Mouse (Mus musculus) neural tube, embryonic 13.5 days (tissue): ENCODE measurements around the gene Gm13287. TPM values are rescaled to one million over a fixed set of nuclear protein-coding genes. Genes with fewer than 3 reads are reported as not detected.
"Not testable (repeated sequence)": the region's sequence is repeated elsewhere in the genome, so short reads cannot be mapped to it uniquely, and the experiment has no call there.

ENCODE experiments used
- ATAC-seq: fragments of 200-750 bp; cut with Nextera tagmentation; 2 replicates; pipeline ENCODE4 v1.8.0; 2017; ENCODE audit warnings: low read depth, mild to moderate bottlenecking, moderate TSS enrichment, moderate library complexity
- H3K27ac ChIP-seq: fragments of 300-500 bp; sonication (generic); replicated peaks from 2 replicates; pipeline ENCODE4 v1.5.1; 2015; ENCODE audit warnings: moderate library complexity, mild to moderate bottlenecking, inconsistent platforms
- H3K27me3 ChIP-seq: fragments of 300-500 bp; sonication (generic); 2 replicates; pipeline ENCODE4 v1.6.1; 2015; ENCODE audit warnings: mild to moderate bottlenecking, inconsistent platforms
- H3K36me3 ChIP-seq: fragments of 300-500 bp; sonication (generic); 2 replicates; pipeline ENCODE4 v1.6.1; 2015; ENCODE audit warnings: mild to moderate bottlenecking, inconsistent platforms
- H3K4me1 ChIP-seq: fragments of 300-500 bp; sonication (generic); replicated peaks from 2 replicates; pipeline ENCODE4 v1.6.1; 2015; ENCODE audit warnings: inconsistent platforms
- H3K4me2 ChIP-seq: fragments of 300-500 bp; sonication (generic); 2 replicates; pipeline ENCODE4 v1.6.1; 2015; ENCODE audit warnings: inconsistent platforms, mild to moderate bottlenecking, moderate library complexity
- H3K4me3 ChIP-seq: fragments of 300-500 bp; sonication (generic); 2 replicates; pipeline ENCODE4 v1.5.1; 2015; ENCODE audit warnings: mild to moderate bottlenecking, inconsistent platforms
- H3K9ac ChIP-seq: fragments of 300-500 bp; sonication (generic); 2 replicates; pipeline ENCODE4 v1.6.1; 2015; ENCODE audit warnings: moderate library complexity, mild to moderate bottlenecking, inconsistent platforms
- H3K9me3 ChIP-seq: fragments of 300-500 bp; sonication (generic); 2 replicates; pipeline ENCODE4 v1.6.1; 2016; ENCODE audit warnings: inconsistent platforms
- WGBS: fragments of 180-500 bp; shearing (Covaris S2); methylation state at CpG from one replicate; pipeline ENCODE4 v1.1.7; 2015; 5-methylcytosine and 5-hydroxymethylcytosine counted together
- polyA plus RNA-seq: library from polyadenylated mRNA; unstranded; fragments of >200 nt; fragmentation: Nextera tagmentation; extraction: Ambion mirVana; gene quantifications from 2 replicates; pipeline ENCODE4 v1.2.1, GENCODE M21; 2015

Gene Gm13287
- polyA plus RNA-seq, 1 experiment from 2014 or later = not detected

- H3K27ac ChIP-seq, H3K27me3 ChIP-seq, H3K9ac ChIP-seq, H3K4me2 ChIP-seq, H3K9me3 ChIP-seq, H3K4me3 ChIP-seq, ATAC-seq, H3K36me3 ChIP-seq, H3K4me1 ChIP-seq: not testable (repeated sequence)
- no CpG with 5 or more reads among the region's 29 CpGs for WGBS
These were observed 23.5 kb upstream of the Gm13287 start, which contains the start of gene Gm13272 for GRCm38 (mm10) chr4:88779550-88779949. Gene Gm13272 (plus strand): TSS chr4:88779850.

GRCm38 (mm10) chr4:88780320-88780719 is 22.7 kb upstream of the Gm13287 start:
- not testable (repeated sequence) for ATAC-seq, H3K9me3 ChIP-seq, H3K9ac ChIP-seq, H3K4me3 ChIP-seq, H3K27ac ChIP-seq, H3K4me2 ChIP-seq, H3K27me3 ChIP-seq, H3K36me3 ChIP-seq, H3K4me1 ChIP-seq
- 46% methylated on average over 16 of the region's 18 CpGs for WGBS

GRCm38 (mm10) chr4:88781831-88782230 is 21.2 kb upstream of the Gm13287 start, which contains the start of gene Ifnz:
Gene Ifnz (plus strand): TSS chr4:88782131.
- not testable (repeated sequence) for H3K4me1 ChIP-seq, H3K9me3 ChIP-seq, ATAC-seq, H3K27me3 ChIP-seq, H3K36me3 ChIP-seq, H3K9ac ChIP-seq, H3K27ac ChIP-seq
- H3K4me3 ChIP-seq = peak within 1 kb of the TSS; percentile 19; the same call in 1 of the 2 replicates
- H3K4me2 ChIP-seq = peak within 1 kb of the TSS; percentile 41
- 19% methylated on average over 5 of the region's 7 CpGs for WGBS

- not testable (repeated sequence) for H3K4me1 ChIP-seq, H3K9ac ChIP-seq, ATAC-seq, H3K27ac ChIP-seq, H3K36me3 ChIP-seq, H3K9me3 ChIP-seq, H3K27me3 ChIP-seq
- Histone ChIP-seq H3K4me2 (peak overlapping the region; percentile 41), H3K4me3 (peak overlapping the region; percentile 19; the same call in 1 of the 2 replicates)
- 0% methylated on average over 3 of the region's 31 CpGs for WGBS
These were observed 20.7 kb upstream of the Gm13287 start for GRCm38 (mm10) chr4:88782335-88782734.

- ATAC-seq, H3K9ac ChIP-seq: not testable (repeated sequence)
- no CpG with 5 or more reads among the region's 27 CpGs for WGBS
These were observed 17.6 kb upstream of the Gm13287 start, which contains the start of gene Gm13276 for GRCm38 (mm10) chr4:88785409-88785808. Gene Gm13276 (plus strand): TSS chr4:88785709.

GRCm38 (mm10) chr4:88788402-88788801 is 14.7 kb upstream of the Gm13287 start, which contains the start of gene Gm13277:
Gene Gm13277 (plus strand): TSS chr4:88788632.
- not testable (repeated sequence) for H3K27me3 ChIP-seq, ATAC-seq, H3K9me3 ChIP-seq, H3K4me1 ChIP-seq, H3K4me2 ChIP-seq, H3K27ac ChIP-seq, H3K36me3 ChIP-seq, H3K4me3 ChIP-seq, H3K9ac ChIP-seq
- 0% methylated on average over 4 of the region's 28 CpGs for WGBS

More at GRCm38 (mm10) chr4:88785409-88785808, 17.6 kb upstream of the Gm13287 start, which contains the start of gene Gm13276:
- H3K4me2 ChIP-seq, H3K4me3 ChIP-seq, H3K36me3 ChIP-seq, H3K9me3 ChIP-seq, H3K27ac ChIP-seq, H3K4me1 ChIP-seq, H3K27me3 ChIP-seq: not testable (repeated sequence)

- not testable (repeated sequence) for H3K36me3 ChIP-seq, H3K27ac ChIP-seq, H3K9me3 ChIP-seq, H3K4me3 ChIP-seq, H3K27me3 ChIP-seq, H3K4me1 ChIP-seq, H3K4me2 ChIP-seq, ATAC-seq, H3K9ac ChIP-seq
- WGBS = no CpG with 5 or more reads among the region's 28 CpGs
These were observed 11.8 kb upstream of the Gm13287 start, which contains the start of gene Gm13278 for GRCm38 (mm10) chr4:88791250-88791649. Gene Gm13278 (plus strand): TSS chr4:88791550.

- not testable (repeated sequence) for H3K4me1 ChIP-seq, H3K27me3 ChIP-seq, H3K9me3 ChIP-seq, H3K9ac ChIP-seq, H3K4me3 ChIP-seq, H3K27ac ChIP-seq, ATAC-seq, H3K36me3 ChIP-seq, H3K4me2 ChIP-seq
- 2% methylated on average over 12 of the region's 52 CpGs for WGBS
These were observed 8.9 kb upstream of the Gm13287 start, which contains the start of gene Gm13275 for GRCm38 (mm10) chr4:88793936-88794675. Gene Gm13275 (plus strand): TSS chr4:88794487.

- no CpG with 5 or more reads among the region's 28 CpGs for WGBS
- H3K27me3 ChIP-seq = not testable (repeated sequence)
These were observed 6.0 kb upstream of the Gm13287 start, which contains the start of gene Gm13279 for GRCm38 (mm10) chr4:88797097-88797496. Gene Gm13279 (plus strand): TSS chr4:88797397.

GRCm38 (mm10) chr4:88799365-88799764 is 3.7 kb upstream of the Gm13287 start, which contains the start of gene Gm13285:
Gene Gm13285 (plus strand): TSS chr4:88799665.
- WGBS = 19% methylated on average over 5 of the region's 7 CpGs
- H3K9me3 ChIP-seq, H3K36me3 ChIP-seq, H3K27me3 ChIP-seq, ATAC-seq, H3K4me3 ChIP-seq, H3K4me1 ChIP-seq, H3K4me2 ChIP-seq, H3K9ac ChIP-seq, H3K27ac ChIP-seq: not testable (repeated sequence)

More at GRCm38 (mm10) chr4:88797097-88797496, 6.0 kb upstream of the Gm13287 start, which contains the start of gene Gm13279:
- not testable (repeated sequence) for ATAC-seq, H3K27ac ChIP-seq, H3K4me2 ChIP-seq, H3K4me1 ChIP-seq, H3K4me3 ChIP-seq, H3K36me3 ChIP-seq, H3K9ac ChIP-seq, H3K9me3 ChIP-seq

GRCm38 (mm10) chr4:88805231-88805630 is 2.2 kb downstream of the Gm13287 start, which contains the start of gene Gm13288:
Gene Gm13288 (plus strand): TSS chr4:88805531.
- not testable (repeated sequence) for H3K9me3 ChIP-seq, H3K4me1 ChIP-seq, H3K9ac ChIP-seq, H3K27ac ChIP-seq, ATAC-seq, H3K36me3 ChIP-seq
- Histone ChIP-seq H3K4me2 (peak within 1 kb of the TSS; percentile 45), H3K4me3 (peak within 1 kb of the TSS; percentile 22; the same call in 1 of the 2 replicates), H3K27me3 (peaks cover 13% of the 10 kb centered on the region)
- WGBS = no CpG with 5 or more reads among the region's 8 CpGs

GRCm38 (mm10) chr4:88805761-88806160 is 2.7 kb downstream of the Gm13287 start:
- peak overlapping the region; percentile 45 for H3K4me2 ChIP-seq
- H3K9me3 ChIP-seq, ATAC-seq, H3K27ac ChIP-seq, H3K36me3 ChIP-seq, H3K4me1 ChIP-seq, H3K9ac ChIP-seq: not testable (repeated sequence)
- peak overlapping the region; percentile 22; the same call in 1 of the 2 replicates for H3K4me3 ChIP-seq
- 0% methylated on average over 13 of the region's 34 CpGs for WGBS
- peaks cover 13% of the 10 kb centered on the region for H3K27me3 ChIP-seq
